Mouse (Mus musculus) heart, postnatal 0 days (tissue): Measurements from ENCODE around the gene Rhoc. TPM values are rescaled to one million over a fixed set of nuclear protein-coding genes. Genes with fewer than 3 reads are reported as not detected.
"Not testable (repeated sequence)": the region's sequence is repeated elsewhere in the genome, so short reads cannot be mapped to it uniquely, and the experiment has no call there.

ENCODE experiments used
- ATAC-seq: fragments of 200-750 bp; cut with Nextera tagmentation; 2 replicates; pipeline ENCODE4 v1.8.0; 2017; ENCODE audit warnings: low read depth, moderate number of reproducible peaks, moderate library complexity; ENCODE audit not compliant: insufficient read depth
- DNase-seq: peaks from one replicate; pipeline ENCODE4 v3.0.0-alpha.2; 2016; ENCODE audit warnings: low spot score
- H3K27ac ChIP-seq: fragments of 300-500 bp; sonication (generic); 2 replicates; pipeline ENCODE4 v1.5.1; 2014; ENCODE audit warnings: low read depth, mild to moderate bottlenecking
- H3K27me3 ChIP-seq: fragments of 300-500 bp; sonication (generic); 2 replicates; pipeline ENCODE4 v1.6.1; 2014; ENCODE audit warnings: low read length, mixed read lengths; ENCODE audit not compliant: control insufficient read depth, insufficient read depth
- H3K36me3 ChIP-seq: fragments of 300-500 bp; sonication (generic); replicated peaks from 2 replicates; pipeline ENCODE4 v1.6.1; 2014; ENCODE audit warnings: low read length, mixed read lengths; ENCODE audit not compliant: control insufficient read depth, insufficient read depth
- H3K4me1 ChIP-seq: fragments of 300-500 bp; sonication (generic); 2 replicates; pipeline ENCODE4 v1.6.1; 2014; ENCODE audit warnings: antibody characterized with exemption; ENCODE audit not compliant: control insufficient read depth, insufficient read depth
- H3K4me2 ChIP-seq: fragments of 300-500 bp; sonication (generic); 2 replicates; pipeline ENCODE4 v1.6.1; 2014; ENCODE audit warnings: low read depth, mild to moderate bottlenecking, low read length, moderate library complexity
- H3K4me3 ChIP-seq: fragments of 300-500 bp; sonication (generic); 2 replicates; pipeline ENCODE4 v1.5.1; 2014; ENCODE audit warnings: low read depth, low read length
- H3K9ac ChIP-seq: fragments of 300-500 bp; sonication (generic); replicated peaks from 2 replicates; pipeline ENCODE4 v1.6.1; 2014; ENCODE audit warnings: low read depth, low read length, mixed read lengths
- H3K9me3 ChIP-seq: fragments of 300-500 bp; sonication (generic); replicated peaks from 2 replicates; pipeline ENCODE4 v1.6.1; 2016; ENCODE audit warnings: low read length; ENCODE audit not compliant: control insufficient read depth
- CTCF ChIP-seq: IDR thresholded peaks from 2 replicates; pipeline ENCODE4 v1.5.1; 2016; ENCODE audit warnings: antibody characterized with exemption, control low read depth, low read depth
- EP300 ChIP-seq: IDR thresholded peaks from 2 replicates; pipeline ENCODE4 v1.6.1; 2016; ENCODE audit warnings: antibody characterized with exemption, low read depth
- WGBS: fragments of 180-500 bp; shearing (Covaris S2); extraction: QIAGEN DNeasy Blood & Tissue Kit; methylation state at CpG from one replicate; pipeline ENCODE4 v1.1.7; 2014; 5-methylcytosine and 5-hydroxymethylcytosine counted together
- polyA plus RNA-seq: library from polyadenylated mRNA; unstranded; fragments of >200 nt; fragmentation: Nextera tagmentation; extraction: Ambion mirVana; gene quantifications from 2 replicates; pipeline ENCODE4 v1.2.1, GENCODE M21; 2015
- total RNA-seq: library from RNA; depleted of rRNA; stranded (reverse); fragments of >200 nt; gene quantifications from 2 replicates; pipeline ENCODE4 v1.2.3, GENCODE M21; 2014; ENCODE audit warnings: low replicate concordance

The Rhoc gene
- total and polyA plus RNA-seq, 2 experiments from 2014 or later = 165 to 170 TPM

DNA sequence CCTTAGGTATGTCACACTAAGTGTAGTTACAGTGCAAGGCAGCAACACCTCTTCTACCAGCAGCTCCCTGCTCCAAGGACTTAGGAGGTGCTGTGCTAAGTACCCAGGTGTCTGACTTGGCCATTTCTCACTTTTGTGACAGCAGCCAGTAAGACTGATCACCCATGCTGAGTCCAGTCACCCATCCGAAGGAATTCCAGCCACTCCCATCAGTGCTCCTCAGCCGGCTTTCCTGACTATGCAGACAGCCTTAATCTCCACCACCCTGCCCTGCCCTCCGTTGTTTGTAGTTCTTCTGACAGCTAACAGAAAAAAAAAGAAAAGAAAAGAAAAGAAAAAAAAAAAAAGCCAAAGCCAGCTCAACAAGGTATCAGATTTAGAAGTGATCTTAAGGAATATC lies 23.6 kb downstream of the Rhoc start:
- DNase-seq (no peak), ATAC-seq (no peak)
- 0 out of 2 replicates have a peak, but pooled peaks cover 11% of the 10 kb centered on the region for H3K4me1 ChIP-seq
- no peaks in the 10 kb centered on the region for H3K9me3 ChIP-seq
- 26% methylated on average over 3 of the region's 3 CpGs for WGBS
- no peak overlapping the region for H3K9ac ChIP-seq
- TF ChIP-seq CTCF (no peak), EP300 (no peak)
- H3K27me3 ChIP-seq = no peaks in the 10 kb centered on the region
- H3K27ac ChIP-seq = no peak overlapping the region
- no peak overlapping the region for H3K4me3 ChIP-seq
- H3K36me3 ChIP-seq = 0 out of 2 replicates have a peak, but pooled peaks cover 9% of the 10 kb centered on the region
- H3K4me2 ChIP-seq = no peak overlapping the region

GRCm38 (mm10) chr3:104812254-104812653 lies 24.1 kb downstream of the Rhoc start:
- Histone ChIP-seq H3K36me3 (0 out of 2 replicates have a peak, but pooled peaks cover 9% of the 10 kb centered on the region), H3K4me3 (no peak overlapping the region), H3K27ac (no peak overlapping the region), H3K9me3 (no peaks in the 10 kb centered on the region), H3K9ac (no peak overlapping the region), H3K27me3 (no peaks in the 10 kb centered on the region), H3K4me2 (no peak overlapping the region), H3K4me1 (0 out of 2 replicates have a peak, but pooled peaks cover 11% of the 10 kb centered on the region)
- WGBS = 86% methylated on average over 4 of the region's 4 CpGs
- ATAC-seq (no peak), DNase-seq (no peak)
- TF ChIP-seq EP300 (no peak), CTCF (no peak)

- 89% methylated on average over 7 of the region's 7 CpGs for WGBS
- H3K4me2 ChIP-seq, H3K4me3 ChIP-seq, H3K9me3 ChIP-seq, H3K27me3 ChIP-seq, DNase-seq, H3K9ac ChIP-seq, ATAC-seq, H3K27ac ChIP-seq, H3K36me3 ChIP-seq: not testable (repeated sequence)
- H3K4me1 ChIP-seq = 0 out of 2 replicates have a peak, but pooled peaks cover 11% of the 10 kb centered on the region
These were observed 25.1 kb downstream of the Rhoc start for GRCm38 (mm10) chr3:104813227-104813626.

GRCm38 (mm10) chr3:104814746-104815145 lies 26.6 kb downstream of the Rhoc start:
- ATAC-seq (no peak), DNase-seq (no peak)
- Histone ChIP-seq H3K27ac (no peak overlapping the region), H3K4me3 (no peak overlapping the region), H3K36me3 (0 out of 2 replicates have a peak, but pooled peaks cover 3% of the 10 kb centered on the region), H3K4me1 (peaks cover 23% of the 10 kb centered on the region), H3K9ac (no peak overlapping the region), H3K9me3 (no peaks in the 10 kb centered on the region), H3K27me3 (no peaks in the 10 kb centered on the region), H3K4me2 (no peak overlapping the region)
- 89% methylated on average over 1 of the region's 1 CpGs for WGBS
- TF ChIP-seq EP300 = no peak
- no peak for TF ChIP-seq CTCF

- Histone ChIP-seq H3K4me3 (no peak overlapping the region), H3K36me3 (0 out of 2 replicates have a peak, but pooled peaks cover 3% of the 10 kb centered on the region), H3K9ac (no peak overlapping the region), H3K4me1 (peaks cover 29% of the 10 kb centered on the region), H3K27ac (no peak overlapping the region), H3K4me2 (no peak overlapping the region), H3K27me3 (no peaks in the 10 kb centered on the region), H3K9me3 (no peaks in the 10 kb centered on the region)
- DNase-seq (no peak), ATAC-seq (no peak)
- WGBS = 90% methylated on average over 2 of the region's 2 CpGs
- no peak for TF ChIP-seq EP300
- no peak for TF ChIP-seq CTCF
These were observed 27.2 kb downstream of the Rhoc start for GRCm38 (mm10) chr3:104815346-104815745.

DNA sequence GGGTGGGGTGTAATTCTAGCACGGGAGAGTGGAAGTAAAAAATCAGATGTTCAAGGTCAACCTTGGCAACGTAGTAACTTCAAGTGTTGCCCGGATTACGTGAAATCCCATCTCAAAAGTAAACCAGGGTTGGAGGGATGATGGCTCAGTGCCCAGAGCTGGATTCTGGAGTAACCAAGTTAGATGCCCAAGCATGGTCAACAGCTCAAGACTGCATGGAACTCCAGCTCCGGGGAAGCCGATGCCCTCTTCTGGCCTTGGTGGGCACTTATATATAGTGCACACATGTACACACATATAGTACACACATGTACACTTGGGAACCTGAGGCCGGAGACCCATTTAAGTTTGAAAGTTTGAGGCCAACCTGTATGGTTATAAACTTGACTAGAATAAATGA lies 28.0 kb downstream of the Rhoc start:
- DNase-seq (no peak), ATAC-seq (no peak)
- no peak overlapping the region for H3K9ac ChIP-seq
- no peak overlapping the region for H3K4me3 ChIP-seq
- 91% methylated on average over 7 of the region's 7 CpGs for WGBS
- no peak overlapping the region for H3K27ac ChIP-seq
- peaks cover 3% of the 10 kb centered on the region; the same call in 1 of the 2 replicates for H3K36me3 ChIP-seq
- peaks cover 33% of the 10 kb centered on the region for H3K4me1 ChIP-seq
- H3K4me2 ChIP-seq = no peak overlapping the region
- no peaks in the 10 kb centered on the region for H3K27me3 ChIP-seq
- no peaks in the 10 kb centered on the region for H3K9me3 ChIP-seq
- TF ChIP-seq EP300 = no peak
- TF ChIP-seq CTCF = 0 out of 2 replicates have a peak, but pooled peaks have one; percentile 3
